Mouse (Mus musculus) heart, embryonic 13.5 days (tissue): ENCODE measurements around the gene Slc25a16. TPM values are rescaled to one million over a fixed set of nuclear protein-coding genes. Genes with fewer than 3 reads are reported as not detected.

ENCODE experiments used
- ATAC-seq: fragments of 200-750 bp; cut with Nextera tagmentation; 2 replicates; pipeline ENCODE4 v1.8.0; 2017; ENCODE audit warnings: moderate TSS enrichment; ENCODE audit not compliant: insufficient number of reproducible peaks, low FRiP score, low TSS enrichment; ENCODE audit errors: extremely low read depth
- H3K27ac ChIP-seq: fragments of 300-500 bp; sonication (generic); replicated peaks from 2 replicates; pipeline ENCODE4 v1.5.1; 2015; ENCODE audit warnings: moderate library complexity, mild to moderate bottlenecking, inconsistent platforms
- H3K27me3 ChIP-seq: fragments of 300-500 bp; sonication (generic); replicated peaks from 2 replicates; pipeline ENCODE4 v1.6.1; 2015; ENCODE audit warnings: mild to moderate bottlenecking, inconsistent platforms
- H3K36me3 ChIP-seq: fragments of 300-500 bp; sonication (generic); 2 replicates; pipeline ENCODE4 v1.6.1; 2015; ENCODE audit warnings: mild to moderate bottlenecking, inconsistent platforms
- H3K4me1 ChIP-seq: fragments of 300-500 bp; sonication (generic); 2 replicates; pipeline ENCODE4 v1.6.1; 2015; ENCODE audit warnings: inconsistent platforms
- H3K4me2 ChIP-seq: fragments of 300-500 bp; sonication (generic); 2 replicates; pipeline ENCODE4 v1.6.1; 2015; ENCODE audit warnings: inconsistent platforms, mild to moderate bottlenecking, moderate library complexity
- H3K4me3 ChIP-seq: fragments of 300-500 bp; sonication (generic); 2 replicates; pipeline ENCODE4 v1.5.1; 2015; ENCODE audit warnings: moderate library complexity, mild to moderate bottlenecking, inconsistent platforms
- H3K9ac ChIP-seq: fragments of 300-500 bp; sonication (generic); 2 replicates; pipeline ENCODE4 v1.6.1; 2015; ENCODE audit warnings: inconsistent platforms, mild to moderate bottlenecking, moderate library complexity
- H3K9me3 ChIP-seq: fragments of 300-500 bp; sonication (generic); 2 replicates; pipeline ENCODE4 v1.6.1; 2016; ENCODE audit warnings: inconsistent platforms
- WGBS: fragments of 180-500 bp; shearing (Covaris S2); methylation state at CpG from one replicate; pipeline ENCODE4 v1.1.7; 2015; ENCODE audit warnings: mixed read lengths; 5-methylcytosine and 5-hydroxymethylcytosine counted together
- polyA plus RNA-seq: library from polyadenylated mRNA; unstranded; fragments of >200 nt; fragmentation: Nextera tagmentation; extraction: Ambion mirVana; gene quantifications from 2 replicates; pipeline ENCODE4 v1.2.1, GENCODE M21; 2015

Slc25a16 gene
- polyA plus RNA-seq, 1 experiment from 2014 or later, result 11.5 TPM

- Histone ChIP-seq H3K27ac (no peak overlapping the region), H3K4me3 (no peak overlapping the region), H3K9ac (no peak overlapping the region), H3K9me3 (no peaks in the 10 kb centered on the region), H3K36me3 (no peaks in the 10 kb centered on the region), H3K4me1 (no peaks in the 10 kb centered on the region), H3K4me2 (no peak overlapping the region), H3K27me3 (no peaks in the 10 kb centered on the region)
- ATAC-seq, result no peak
- 81% methylated on average over 3 of the region's 3 CpGs for WGBS
Observed at GRCm38 (mm10) chr10:62891025-62891424, 29.4 kb upstream of the Slc25a16 start.

- no peak for ATAC-seq
- H3K9me3 ChIP-seq, result no peaks in the 10 kb centered on the region
- no peaks in the 10 kb centered on the region for H3K4me1 ChIP-seq
- H3K27ac ChIP-seq, result no peak overlapping the region
- no peaks in the 10 kb centered on the region for H3K27me3 ChIP-seq
- WGBS, result 18% methylated on average over 4 of the region's 4 CpGs
- H3K4me3 ChIP-seq, result no peak overlapping the region
- H3K4me2 ChIP-seq, result no peak overlapping the region
- no peak overlapping the region for H3K9ac ChIP-seq
- H3K36me3 ChIP-seq, result no peaks in the 10 kb centered on the region
Observed at GRCm38 (mm10) chr10:62892549-62893232, 27.7 kb upstream of the Slc25a16 start.

- Histone ChIP-seq H3K36me3 (no peaks in the 10 kb centered on the region), H3K27me3 (no peaks in the 10 kb centered on the region), H3K9ac (no peak overlapping the region), H3K4me1 (no peaks in the 10 kb centered on the region), H3K9me3 (no peaks in the 10 kb centered on the region), H3K27ac (no peak overlapping the region), H3K4me2 (no peak overlapping the region), H3K4me3 (no peak overlapping the region)
- ATAC-seq, result no peak
- WGBS, result 62% methylated on average over 6 of the region's 6 CpGs
Observed at GRCm38 (mm10) chr10:62893356-62893884, 27.0 kb upstream of the Slc25a16 start.

GRCm38 (mm10) chr10:62894447-62894846 lies 26.0 kb upstream of the Slc25a16 start:
- no peak overlapping the region for H3K4me2 ChIP-seq
- H3K27ac ChIP-seq, result no peak overlapping the region
- no peaks in the 10 kb centered on the region for H3K27me3 ChIP-seq
- WGBS, result 56% methylated on average over 3 of the region's 3 CpGs
- no peaks in the 10 kb centered on the region for H3K4me1 ChIP-seq
- H3K36me3 ChIP-seq, result no peaks in the 10 kb centered on the region
- ATAC-seq, result no peak
- no peaks in the 10 kb centered on the region for H3K9me3 ChIP-seq
- H3K9ac ChIP-seq, result no peak overlapping the region
- no peak overlapping the region for H3K4me3 ChIP-seq

GRCm38 (mm10) chr10:62895386-62895785 lies 25.0 kb upstream of the Slc25a16 start:
- no peak overlapping the region for H3K4me2 ChIP-seq
- H3K9me3 ChIP-seq, result no peaks in the 10 kb centered on the region
- 72% methylated on average over 6 of the region's 6 CpGs for WGBS
- no peaks in the 10 kb centered on the region for H3K27me3 ChIP-seq
- no peak for ATAC-seq
- H3K27ac ChIP-seq, result no peak overlapping the region
- H3K36me3 ChIP-seq, result no peaks in the 10 kb centered on the region
- no peak overlapping the region for H3K4me3 ChIP-seq
- H3K9ac ChIP-seq, result no peak overlapping the region
- no peaks in the 10 kb centered on the region for H3K4me1 ChIP-seq

- Histone ChIP-seq H3K27me3 (no peaks in the 10 kb centered on the region), H3K4me1 (no peaks in the 10 kb centered on the region), H3K27ac (no peak overlapping the region), H3K4me3 (no peak overlapping the region), H3K4me2 (no peak overlapping the region), H3K9me3 (no peaks in the 10 kb centered on the region), H3K36me3 (no peaks in the 10 kb centered on the region), H3K9ac (no peak overlapping the region)
- WGBS, result 62% methylated on average over 4 of the region's 4 CpGs
- no peak for ATAC-seq
Observed at GRCm38 (mm10) chr10:62896035-62896434, 24.4 kb upstream of the Slc25a16 start.

- Histone ChIP-seq H3K4me2 (no peak overlapping the region), H3K27me3 (no peaks in the 10 kb centered on the region), H3K4me1 (no peaks in the 10 kb centered on the region), H3K4me3 (no peak overlapping the region), H3K27ac (no peak overlapping the region), H3K9ac (no peak overlapping the region), H3K9me3 (no peaks in the 10 kb centered on the region), H3K36me3 (no peaks in the 10 kb centered on the region)
- 62% methylated on average over 4 of the region's 4 CpGs for WGBS
- no peak for ATAC-seq
Observed at GRCm38 (mm10) chr10:62896774-62897173, 23.7 kb upstream of the Slc25a16 start.

GRCm38 (mm10) chr10:62897437-62897836 lies 23.0 kb upstream of the Slc25a16 start:
- H3K4me1 ChIP-seq, result no peaks in the 10 kb centered on the region
- no peaks in the 10 kb centered on the region for H3K27me3 ChIP-seq
- no peak for ATAC-seq
- H3K4me2 ChIP-seq, result no peak overlapping the region
- H3K9ac ChIP-seq, result no peak overlapping the region
- no peak overlapping the region for H3K4me3 ChIP-seq
- H3K9me3 ChIP-seq, result no peaks in the 10 kb centered on the region
- 88% methylated on average over 3 of the region's 3 CpGs for WGBS
- no peak overlapping the region for H3K27ac ChIP-seq
- H3K36me3 ChIP-seq, result no peaks in the 10 kb centered on the region

GRCm38 (mm10) chr10:62898061-62898460 lies 22.4 kb upstream of the Slc25a16 start:
- no peak overlapping the region for H3K27ac ChIP-seq
- H3K4me3 ChIP-seq, result no peak overlapping the region
- ATAC-seq, result no peak
- H3K9ac ChIP-seq, result no peak overlapping the region
- no peaks in the 10 kb centered on the region for H3K4me1 ChIP-seq
- H3K36me3 ChIP-seq, result no peaks in the 10 kb centered on the region
- H3K9me3 ChIP-seq, result no peaks in the 10 kb centered on the region
- H3K4me2 ChIP-seq, result no peak overlapping the region
- 69% methylated on average over 2 of the region's 2 CpGs for WGBS
- H3K27me3 ChIP-seq, result no peaks in the 10 kb centered on the region

GRCm38 (mm10) chr10:62900144-62900543 lies 20.3 kb upstream of the Slc25a16 start:
- no peaks in the 10 kb centered on the region for H3K9me3 ChIP-seq
- no peaks in the 10 kb centered on the region for H3K27me3 ChIP-seq
- no peak overlapping the region for H3K4me3 ChIP-seq
- H3K36me3 ChIP-seq, result no peaks in the 10 kb centered on the region
- H3K4me1 ChIP-seq, result no peaks in the 10 kb centered on the region
- WGBS, result 90% methylated on average over 4 of the region's 4 CpGs
- H3K27ac ChIP-seq, result no peak overlapping the region
- no peak overlapping the region for H3K4me2 ChIP-seq
- no peak overlapping the region for H3K9ac ChIP-seq
- no peak for ATAC-seq

- H3K27ac ChIP-seq, result no peak overlapping the region
- no peaks in the 10 kb centered on the region for H3K9me3 ChIP-seq
- no peaks in the 10 kb centered on the region for H3K27me3 ChIP-seq
- no peak overlapping the region for H3K4me2 ChIP-seq
- no peak for ATAC-seq
- WGBS, result 34% methylated on average over 8 of the region's 8 CpGs
- H3K9ac ChIP-seq, result 0 out of 2 replicates have a peak overlapping the region, but pooled peaks have one; percentile 24
- H3K4me3 ChIP-seq, result no peak overlapping the region
- H3K4me1 ChIP-seq, result no peaks in the 10 kb centered on the region
- H3K36me3 ChIP-seq, result no peaks in the 10 kb centered on the region
Observed at GRCm38 (mm10) chr10:62901826-62902225, 18.6 kb upstream of the Slc25a16 start.

- 24% methylated on average over 1 of the region's 1 CpGs for WGBS
- no peaks in the 10 kb centered on the region for H3K9me3 ChIP-seq
- no peak overlapping the region for H3K9ac ChIP-seq
- no peaks in the 10 kb centered on the region for H3K4me1 ChIP-seq
- no peak overlapping the region for H3K27ac ChIP-seq
- H3K4me3 ChIP-seq, result no peak overlapping the region
- no peaks in the 10 kb centered on the region for H3K36me3 ChIP-seq
- no peak overlapping the region for H3K4me2 ChIP-seq
- no peak for ATAC-seq
- no peaks in the 10 kb centered on the region for H3K27me3 ChIP-seq
Observed at GRCm38 (mm10) chr10:62902829-62903228, 17.6 kb upstream of the Slc25a16 start.
